Comparison of ENCODE assay signal across 21 mouse cellular contexts in the genomic region with DNA sequence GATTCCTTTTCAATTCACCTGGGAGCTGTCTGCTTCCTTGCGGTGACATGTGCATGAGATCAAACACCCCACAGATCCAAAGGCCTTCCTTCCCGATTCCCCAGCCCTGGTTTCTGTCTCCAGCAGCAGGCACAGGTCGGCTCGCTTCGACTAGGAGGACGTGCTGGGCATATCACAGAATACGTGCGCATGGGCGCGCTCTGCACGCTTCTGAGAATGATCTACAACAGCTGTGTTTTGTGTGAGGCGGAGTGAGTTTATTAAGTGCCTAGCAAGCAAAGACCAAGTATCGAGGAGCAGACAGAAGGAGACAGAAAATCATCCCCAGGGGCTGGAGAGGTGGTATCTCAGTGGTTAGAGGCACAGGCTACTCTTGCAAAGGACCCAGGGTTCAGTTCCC. TPM values are rescaled to one million over a fixed set of nuclear protein-coding genes. Genes with fewer than 3 reads are reported as not detected.
DNase-seq lines count a peak whose midpoint lies in the region; ATAC-seq and TF ChIP-seq lines count a peak whose summit lies in the region.
"Had no signal": no experiment of that assay in that cellular context is flagged by ENCODE, and none has a peak within 500 bp of the region (broad histone marks: within the 10 kb centered on the region; RNA-seq: fewer than 3 reads in every experiment).

No protein-coding gene starts in this region.

- peaks cover 30% of the 10 kb centered on the region for H3K4me1 ChIP-seq in hindbrain, embryonic 10.5 days (replicated peaks)
- no peaks in the 10 kb centered on the region; the same call in 1 of the 2 replicates for H3K4me1 ChIP-seq in hindbrain, embryonic 14.5 days (replicated peaks; ENCODE audit: control insufficient read depth, insufficient read depth, low read length)
- no peaks in the 10 kb centered on the region for H3K4me1 ChIP-seq in midbrain, embryonic 14.5 days (ENCODE audit: control insufficient read depth, insufficient read depth, low read length)
- no peaks in the 10 kb centered on the region for H3K4me1 ChIP-seq in midbrain, postnatal 0 days (ENCODE audit: insufficient read depth, low read length)
- no peaks in the 10 kb centered on the region for H3K4me1 ChIP-seq in embryonic facial prominence, embryonic 14.5 days (ENCODE audit: control insufficient read depth, insufficient read depth, low read length)
- H3K4me1 ChIP-seq in stomach, embryonic 16.5 days (ENCODE audit: control insufficient read depth, insufficient read depth, low read length): 0 out of 2 replicates have a peak, but pooled peaks cover 5% of the 10 kb centered on the region
- H3K4me1 ChIP-seq: liver, embryonic 13.5 days had no signal

- H3K9ac ChIP-seq in hindbrain, embryonic 14.5 days: no peak overlapping the region
- no peak overlapping the region for H3K9ac ChIP-seq in midbrain, embryonic 14.5 days (replicated peaks; ENCODE audit: low read length)
- no peak overlapping the region for H3K9ac ChIP-seq in midbrain, postnatal 0 days (replicated peaks; ENCODE audit: low read length, poor library complexity, severe bottlenecking)
- H3K9ac ChIP-seq in embryonic facial prominence, embryonic 14.5 days (ENCODE audit: low read depth, low read length): no peak overlapping the region
- H3K9ac ChIP-seq in stomach, embryonic 16.5 days (ENCODE audit: low read length): no peak overlapping the region; the same call in 1 of the 2 replicates
- H3K9ac ChIP-seq: forebrain, embryonic 12.5 days; heart, embryonic 15.5 days; hindbrain, embryonic 15.5 days; kidney, embryonic 15.5 days; liver, embryonic 13.5 days had no signal

- DNase-seq in hindbrain, embryonic 10.5 days (ENCODE audit: low spot score): no peak
- DNase-seq in hindbrain, embryonic 14.5 days (ENCODE audit: low spot score): no peak
- DNase-seq in midbrain, embryonic 14.5 days: peak; percentile 28
- DNase-seq in midbrain, postnatal 0 days (ENCODE audit: low spot score): no peak
- peak; percentile 44 for DNase-seq in embryonic facial prominence, embryonic 14.5 days (ENCODE audit: low spot score)
- no peak for DNase-seq in thymus, postnatal 36 days
- DNase-seq: adrenal gland, postnatal 36 days; cerebellum, adult 9-10 months; heart, postnatal 36 days; kidney, adult 11 months; kidney, postnatal 36 days; liver, embryonic 13.5 days; right cerebral cortex, postnatal 25 days; spleen, adult 18-20 months; thymus, adult 18-20 months had no signal

- WGBS in hindbrain, embryonic 10.5 days: 79% methylated on average over 13 of the region's 13 CpGs
- 84% methylated on average over 13 of the region's 13 CpGs for WGBS in hindbrain, embryonic 14.5 days
- 84% methylated on average over 13 of the region's 13 CpGs for WGBS in midbrain, embryonic 14.5 days
- WGBS in midbrain, postnatal 0 days: 75% methylated on average over 13 of the region's 13 CpGs
- 54% methylated on average over 13 of the region's 13 CpGs for WGBS in embryonic facial prominence, embryonic 14.5 days
- WGBS in stomach, embryonic 16.5 days: 56% methylated on average over 13 of the region's 13 CpGs

- H3K4me2 ChIP-seq in hindbrain, embryonic 14.5 days (replicated peaks): no peak overlapping the region
- no peak overlapping the region for H3K4me2 ChIP-seq in midbrain, embryonic 14.5 days (ENCODE audit: low read length)
- no peak overlapping the region for H3K4me2 ChIP-seq in midbrain, postnatal 0 days (ENCODE audit: low read depth, low read length, poor library complexity, severe bottlenecking)
- H3K4me2 ChIP-seq in embryonic facial prominence, embryonic 14.5 days (ENCODE audit: low read depth, low read length): no peak overlapping the region
- H3K4me2 ChIP-seq in stomach, embryonic 16.5 days (ENCODE audit: low read depth, low read length): no peak overlapping the region
- H3K4me2 ChIP-seq: forebrain, embryonic 12.5 days; heart, embryonic 15.5 days; hindbrain, embryonic 15.5 days; kidney, embryonic 15.5 days; liver, embryonic 13.5 days had no signal

- no peak for ATAC-seq in hindbrain, embryonic 14.5 days (ENCODE audit: low FRiP score)
- ATAC-seq in midbrain, embryonic 14.5 days (ENCODE audit: low FRiP score, low TSS enrichment): no peak
- ATAC-seq in midbrain, postnatal 0 days (ENCODE audit: low FRiP score): no peak
- no peak for ATAC-seq in embryonic facial prominence, embryonic 14.5 days (ENCODE audit: low read depth)
- ATAC-seq in stomach, embryonic 16.5 days (ENCODE audit: insufficient read depth, low FRiP score): no peak
- ATAC-seq: lung, postnatal 0 days had no signal

- no peaks in the 10 kb centered on the region for H3K36me3 ChIP-seq in hindbrain, embryonic 10.5 days
- no peaks in the 10 kb centered on the region for H3K36me3 ChIP-seq in hindbrain, embryonic 14.5 days (replicated peaks; ENCODE audit: control insufficient read depth, insufficient read depth)
- no peaks in the 10 kb centered on the region for H3K36me3 ChIP-seq in midbrain, embryonic 14.5 days (ENCODE audit: control insufficient read depth, insufficient read depth, low read length)
- no peaks in the 10 kb centered on the region for H3K36me3 ChIP-seq in midbrain, postnatal 0 days (ENCODE audit: insufficient read depth, low read length)
- no peaks in the 10 kb centered on the region for H3K36me3 ChIP-seq in embryonic facial prominence, embryonic 14.5 days (ENCODE audit: control insufficient read depth, insufficient read depth, low read length)
- no peaks in the 10 kb centered on the region for H3K36me3 ChIP-seq in stomach, embryonic 16.5 days (ENCODE audit: control insufficient read depth, insufficient read depth, low read length)
- H3K36me3 ChIP-seq: forebrain, embryonic 12.5 days; heart, embryonic 15.5 days; hindbrain, embryonic 15.5 days; kidney, embryonic 15.5 days; liver, embryonic 13.5 days had no signal

- no peak for TF ChIP-seq CTCF in midbrain, postnatal 0 days (IDR thresholded peaks at IDR 0.05)

- no peak overlapping the region for H3K4me3 ChIP-seq in hindbrain, embryonic 10.5 days
- no peak overlapping the region for H3K4me3 ChIP-seq in hindbrain, embryonic 14.5 days (replicated peaks; ENCODE audit: low read length)
- H3K4me3 ChIP-seq in midbrain, embryonic 14.5 days (replicated peaks; ENCODE audit: low read depth, low read length): no peak overlapping the region
- no peak overlapping the region for H3K4me3 ChIP-seq in midbrain, postnatal 0 days (ENCODE audit: low read depth, low read length)
- no peak overlapping the region for H3K4me3 ChIP-seq in embryonic facial prominence, embryonic 14.5 days (ENCODE audit: low read depth, low read length)
- no peak overlapping the region for H3K4me3 ChIP-seq in stomach, embryonic 16.5 days (replicated peaks; ENCODE audit: low read length)
- H3K4me3 ChIP-seq: forebrain, embryonic 12.5 days; heart, embryonic 15.5 days; hindbrain, embryonic 15.5 days; kidney, embryonic 15.5 days; liver, embryonic 13.5 days had no signal

- no peaks in the 10 kb centered on the region for H3K9me3 ChIP-seq in hindbrain, embryonic 10.5 days
- H3K9me3 ChIP-seq in hindbrain, embryonic 14.5 days (ENCODE audit: control insufficient read depth, low read length): no peaks in the 10 kb centered on the region
- H3K9me3 ChIP-seq in midbrain, embryonic 14.5 days (ENCODE audit: control insufficient read depth, low read length): no peaks in the 10 kb centered on the region
- no peaks in the 10 kb centered on the region for H3K9me3 ChIP-seq in midbrain, postnatal 0 days (ENCODE audit: low read length)
- no peaks in the 10 kb centered on the region for H3K9me3 ChIP-seq in embryonic facial prominence, embryonic 14.5 days (ENCODE audit: control insufficient read depth, low read length)
- no peaks in the 10 kb centered on the region for H3K9me3 ChIP-seq in stomach, embryonic 16.5 days (replicated peaks; ENCODE audit: control insufficient read depth, low read length)
- H3K9me3 ChIP-seq: forebrain, embryonic 12.5 days; heart, embryonic 15.5 days; hindbrain, embryonic 15.5 days; kidney, embryonic 15.5 days; liver, embryonic 13.5 days had no signal

- peaks cover 15% of the 10 kb centered on the region; the same call in 1 of the 2 replicates for H3K27me3 ChIP-seq in hindbrain, embryonic 10.5 days (ENCODE audit: insufficient read depth, poor library complexity, severe bottlenecking)
- no peaks in the 10 kb centered on the region for H3K27me3 ChIP-seq in hindbrain, embryonic 14.5 days (ENCODE audit: control insufficient read depth, insufficient read depth, low read length)
- no peaks in the 10 kb centered on the region for H3K27me3 ChIP-seq in midbrain, embryonic 14.5 days (ENCODE audit: control insufficient read depth, insufficient read depth, low read length)
- H3K27me3 ChIP-seq in midbrain, postnatal 0 days (ENCODE audit: insufficient read depth, low read length): no peaks in the 10 kb centered on the region
- H3K27me3 ChIP-seq in embryonic facial prominence, embryonic 14.5 days (replicated peaks; ENCODE audit: control insufficient read depth, insufficient read depth, low read length): no peaks in the 10 kb centered on the region
- no peaks in the 10 kb centered on the region for H3K27me3 ChIP-seq in stomach, embryonic 16.5 days (ENCODE audit: control insufficient read depth, insufficient read depth, low read length)
- H3K27me3 ChIP-seq: heart, embryonic 15.5 days; hindbrain, embryonic 15.5 days had no signal

- peak overlapping the region; percentile 1; the same call in 1 of the 2 replicates for H3K27ac ChIP-seq in hindbrain, embryonic 10.5 days
- no peak overlapping the region for H3K27ac ChIP-seq in hindbrain, embryonic 14.5 days
- H3K27ac ChIP-seq in midbrain, embryonic 14.5 days (replicated peaks; ENCODE audit: low read depth, low read length): no peak overlapping the region
- no peak overlapping the region for H3K27ac ChIP-seq in midbrain, postnatal 0 days (ENCODE audit: low read depth, low read length)
- no peak overlapping the region for H3K27ac ChIP-seq in embryonic facial prominence, embryonic 14.5 days (replicated peaks; ENCODE audit: low read depth, low read length)
- peak overlapping the region; percentile 70 for H3K27ac ChIP-seq in stomach, embryonic 16.5 days (ENCODE audit: low read length)
- H3K27ac ChIP-seq: forebrain, embryonic 12.5 days; heart, embryonic 15.5 days; hindbrain, embryonic 15.5 days; kidney, embryonic 15.5 days; liver, embryonic 13.5 days had no signal

RNA-seq across cellular contexts. Expression of gene Ncor2, which starts 17.0 kb away (rescaled TPM):
- 18.1 and 19.7 TPM in 2 replicates for polyA plus RNA-seq in hindbrain, embryonic 10.5 days (2016; fragmentation: Nextera tagmentation; extraction: Ambion mirVana)
- 26.0 and 27.4 TPM in 2 replicates for polyA plus RNA-seq in hindbrain, embryonic 14.5 days (2014; fragmentation: Nextera tagmentation; extraction: Ambion mirVana)
- polyA plus RNA-seq in midbrain, embryonic 14.5 days (2014; fragmentation: Nextera tagmentation; extraction: Ambion mirVana): 23.7 and 24.0 TPM in 2 replicates
- total RNA-seq in midbrain, postnatal 0 days (2014; rRNA removed): 22.8 and 37.8 TPM in 2 replicates
- 15.5 and 17.8 TPM in 2 replicates for polyA plus RNA-seq in midbrain, postnatal 0 days (2015; fragmentation: Nextera tagmentation; extraction: Ambion mirVana)
- 34.9 and 37.3 TPM in 2 replicates for polyA plus RNA-seq in embryonic facial prominence, embryonic 14.5 days (2014; fragmentation: Nextera tagmentation; extraction: Ambion mirVana)
- 21.4 and 24.6 TPM in 2 replicates for polyA plus RNA-seq in stomach, embryonic 16.5 days (2015; fragmentation: Nextera tagmentation; extraction: Ambion mirVana)

Comparison
In these comparisons a context has a peak if more than half of its experiments do, and no peak if none do; other contexts are left out.
1. DNase-seq: peak in midbrain, embryonic 14.5 days (single experiment) and embryonic facial prominence, embryonic 14.5 days (single experiment); none in hindbrain, embryonic 10.5 days (single experiment), hindbrain, embryonic 14.5 days (single experiment), midbrain, postnatal 0 days (single experiment) and thymus, postnatal 36 days (0 of 2).
2. H3K27ac ChIP-seq: peak in hindbrain, embryonic 10.5 days (single experiment) and stomach, embryonic 16.5 days (single experiment); none in hindbrain, embryonic 14.5 days (single experiment), midbrain, embryonic 14.5 days (single experiment), midbrain, postnatal 0 days (single experiment) and embryonic facial prominence, embryonic 14.5 days (single experiment).